Mouse (Mus musculus): Measurements from ENCODE around the gene 1600002K03Rik.

GRCm38 (mm10) chr10:80159561-80160454 lies 12.9 kb upstream of the 1600002K03Rik start:
- TF ChIP-seq CTCF (IDR thresholded peaks at IDR 0.05; ENCODE audit: low read depth, low read length) (no peak), POLR2A (IDR thresholded peaks at IDR 0.05; ENCODE audit: extremely low read depth, insufficient read depth, low read length) (no peak)

Data from liver, adult 2 months (tissue).